Mouse (Mus musculus) liver, embryonic 14.5 days (tissue): ENCODE measurements at regions not wholly inside any gene's neighbourhood (a gene's known extent, or its start where the extent isn't known, plus 50 kb on each side); places are given as distances from the start of the nearest gene placed in this dataset.

Experiments
- CTCF ChIP-seq: IDR thresholded peaks from 2 replicates; pipeline ENCODE4 v1.5.1; 2016; ENCODE audit warnings: antibody characterized with exemption, low read depth, control low read depth
- EP300 ChIP-seq: IDR thresholded peaks from 2 replicates; pipeline ENCODE4 v1.6.1; 2016; ENCODE audit warnings: antibody characterized with exemption, low read depth

DNA sequence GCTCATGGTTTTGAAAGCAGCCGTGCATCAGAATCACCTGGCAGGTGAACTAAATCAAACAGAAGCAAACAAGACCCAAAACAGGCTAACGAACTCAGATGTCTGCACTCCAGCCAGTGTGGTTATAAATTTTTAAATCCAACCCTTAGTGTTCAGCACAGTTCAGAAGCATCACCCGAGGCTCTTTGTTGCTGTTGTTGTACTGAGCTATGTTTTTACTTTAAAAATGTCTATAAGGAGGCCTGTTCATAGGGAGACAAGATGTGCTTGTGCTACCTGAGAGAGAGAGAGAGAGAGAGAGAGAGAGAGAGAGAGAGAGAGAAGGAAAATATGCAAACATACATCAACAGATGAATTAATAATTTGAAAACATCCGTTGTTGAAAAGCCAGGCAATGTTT lies 1503.1 kb upstream of the Gm6569 start:
- TF ChIP-seq CTCF (no peak), EP300 (no peak)
